Mouse (Mus musculus) small intestine, adult 2 months (tissue): ENCODE measurements around the gene Ppp1r3f. TPM values are rescaled to one million over a fixed set of nuclear protein-coding genes. Genes with fewer than 3 reads are reported as not detected.
A peak's percentile ranks its signal among the peaks of the same experiment; 100 is the strongest.

Experiments used
- H3K27ac ChIP-seq: fragments of 200-500 bp; 2 replicates; pipeline ENCODE4 v1.5.1; 2012; ENCODE audit warnings: low read depth, low read length, control low read depth, inconsistent platforms; ENCODE audit not compliant: insufficient read depth
- H3K27me3 ChIP-seq: fragments of 200-500 bp; 2 replicates; pipeline ENCODE4 v1.6.1; 2012; ENCODE audit warnings: mild to moderate bottlenecking, moderate library complexity, low read length, inconsistent platforms; ENCODE audit not compliant: control insufficient read depth, insufficient read depth
- H3K36me3 ChIP-seq: fragments of 200-500 bp; 2 replicates; pipeline ENCODE4 v1.6.1; 2012; ENCODE audit warnings: mild to moderate bottlenecking, low read length, control low read depth, inconsistent platforms; ENCODE audit not compliant: control insufficient read depth, insufficient read depth
- H3K4me1 ChIP-seq: fragments of 200-500 bp; 2 replicates; pipeline ENCODE4 v1.6.1; 2012; ENCODE audit warnings: low read length, inconsistent platforms, mixed read lengths; ENCODE audit not compliant: control insufficient read depth, insufficient read depth, insufficient read length
- H3K4me3 ChIP-seq: fragments of 200-500 bp; 2 replicates; pipeline ENCODE4 v1.5.1; 2012; ENCODE audit warnings: low read depth, mild to moderate bottlenecking, control low read depth, inconsistent platforms, low read length, moderate library complexity
- CTCF ChIP-seq: fragments of 200-500 bp; IDR thresholded peaks from 2 replicates; pipeline ENCODE4 v1.5.1; 2012; ENCODE audit warnings: low read depth, mild to moderate bottlenecking, control low read depth, inconsistent platforms, low read length, moderate library complexity, mixed read lengths; ENCODE audit not compliant: insufficient replicate concordance, insufficient read length; ENCODE audit errors: extremely low read depth
- POLR2A ChIP-seq: fragments of 200-500 bp; IDR thresholded peaks from 2 replicates; pipeline ENCODE4 v1.6.1; 2012; ENCODE audit warnings: low read depth, mild to moderate bottlenecking, control low read depth, inconsistent platforms, low read length, moderate library complexity
- WGBS: fragments of 180-500 bp; shearing (Covaris S2); methylation state at CpG from one replicate; pipeline ENCODE4 v1.1.7; 2018; 5-methylcytosine and 5-hydroxymethylcytosine counted together
- polyA plus RNA-seq: library from polyadenylated mRNA; depleted of rRNA; stranded (reverse); fragments of >200 nt; gene quantifications from 2 replicates; pipeline ENCODE4 v1.2.3, GENCODE M21; 2012

Gene Ppp1r3f
- polyA plus RNA-seq, 1 experiment = 1.6 TPM

GRCm38 (mm10) chrX:7573176-7574086, 652 bp downstream of the Ppp1r3f start, which contains the start of gene Foxp3:
TSS of gene Foxp3 (plus strand) at chrX:7573644.
- TF ChIP-seq CTCF = no peak
- no peak for TF ChIP-seq POLR2A
- 23% methylated on average over 64 of the region's 72 CpGs for WGBS

GRCm38 (mm10) chrX:7572466-7572865, 1.6 kb downstream of the Ppp1r3f start:
- Histone ChIP-seq H3K4me1 (peaks cover 12% of the 10 kb centered on the region), H3K4me3 (no peak overlapping the region), H3K36me3 (no peaks in the 10 kb centered on the region), H3K27ac (peak overlapping the region; percentile 45), H3K27me3 (no peaks in the 10 kb centered on the region)
- 40% methylated on average over 10 of the region's 10 CpGs for WGBS
- TF ChIP-seq CTCF (no peak), POLR2A (no peak)

More at GRCm38 (mm10) chrX:7573176-7574086, 652 bp downstream of the Ppp1r3f start, which contains the start of gene Foxp3:
- Histone ChIP-seq H3K27me3 (no peaks in the 10 kb centered on the region), H3K4me1 (peaks cover 12% of the 10 kb centered on the region), H3K27ac (peak within 1 kb of the TSS; percentile 60), H3K36me3 (no peaks in the 10 kb centered on the region), H3K4me3 (peak within 1 kb of the TSS; percentile 98)

GRCm38 (mm10) chrX:7571565-7572136, 2.4 kb downstream of the Ppp1r3f start:
- Histone ChIP-seq H3K27ac (no peak overlapping the region), H3K27me3 (no peaks in the 10 kb centered on the region), H3K36me3 (no peaks in the 10 kb centered on the region), H3K4me3 (no peak overlapping the region), H3K4me1 (peaks cover 12% of the 10 kb centered on the region)
- WGBS = 89% methylated on average over 9 of the region's 9 CpGs
- TF ChIP-seq POLR2A (no peak), CTCF (no peak)

- H3K4me1 ChIP-seq = peaks cover 12% of the 10 kb centered on the region
- WGBS = 64% methylated on average over 7 of the region's 7 CpGs
- no peak overlapping the region for H3K27ac ChIP-seq
- no peaks in the 10 kb centered on the region for H3K36me3 ChIP-seq
- no peaks in the 10 kb centered on the region for H3K27me3 ChIP-seq
- H3K4me3 ChIP-seq = no peak overlapping the region
- TF ChIP-seq POLR2A (no peak), CTCF (no peak)
Observed at GRCm38 (mm10) chrX:7570481-7571175, 3.5 kb downstream of the Ppp1r3f start.

GRCm38 (mm10) chrX:7567491-7567890, 6.6 kb downstream of the Ppp1r3f start:
- TF ChIP-seq POLR2A (no peak), CTCF (no peak)
- Histone ChIP-seq H3K36me3 (no peaks in the 10 kb centered on the region), H3K27ac (no peak overlapping the region), H3K27me3 (no peaks in the 10 kb centered on the region), H3K4me3 (no peak overlapping the region), H3K4me1 (peaks cover 3% of the 10 kb centered on the region; the same call in 1 of the 2 replicates)
- 65% methylated on average over 9 of the region's 9 CpGs for WGBS

GRCm38 (mm10) chrX:7566352-7566751, 7.7 kb downstream of the Ppp1r3f start:
- H3K27ac ChIP-seq = no peak overlapping the region
- 80% methylated on average over 6 of the region's 6 CpGs for WGBS

GRCm38 (mm10) chrX:7563076-7563475, 11.0 kb downstream of the Ppp1r3f start:
- Histone ChIP-seq H3K27me3 (no peaks in the 10 kb centered on the region), H3K4me3 (no peak overlapping the region), H3K4me1 (no peaks in the 10 kb centered on the region), H3K27ac (no peak overlapping the region), H3K36me3 (no peaks in the 10 kb centered on the region)
- 34% methylated on average over 2 of the region's 2 CpGs for WGBS
- TF ChIP-seq CTCF = no peak
- no peak for TF ChIP-seq POLR2A

More at GRCm38 (mm10) chrX:7566352-7566751, 7.7 kb downstream of the Ppp1r3f start:
- Histone ChIP-seq H3K4me3 (no peak overlapping the region), H3K27me3 (no peaks in the 10 kb centered on the region), H3K36me3 (no peaks in the 10 kb centered on the region), H3K4me1 (no peaks in the 10 kb centered on the region)
- TF ChIP-seq CTCF = no peak
- TF ChIP-seq POLR2A = no peak
